In genomic region chr11:6594845-6595244, GRCm38 (mm10) we compare ENCODE assay signal across 23 mouse cellular contexts. TPM values are rescaled to one million over a fixed set of nuclear protein-coding genes. Genes with fewer than 3 reads are reported as not detected.
DNase-seq lines count a peak whose midpoint lies in the region; ATAC-seq and TF ChIP-seq lines count a peak whose summit lies in the region.
"Had no signal": no experiment of that assay in that cellular context is flagged by ENCODE, and none has a peak within 500 bp of the region (broad histone marks: within the 10 kb centered on the region; RNA-seq: fewer than 3 reads in every experiment).

No protein-coding gene starts in this region.

- H3K4me3 ChIP-seq in embryonic facial prominence, embryonic 13.5 days: no peak overlapping the region
- no peak overlapping the region for H3K4me3 ChIP-seq in embryonic facial prominence, embryonic 10.5 days
- no peak overlapping the region for H3K4me3 ChIP-seq in kidney, adult 2 months (ENCODE audit: insufficient read depth, low read depth, low read length)
- H3K4me3 ChIP-seq in kidney, embryonic 16.5 days (ENCODE audit: low read length): no peak overlapping the region
- H3K4me3 ChIP-seq in liver, embryonic 14.5 days (ENCODE audit: insufficient read depth in 1 of 2, low read depth in 2 of 2, low read length in 2 of 2): no peak overlapping the region
- H3K4me3 ChIP-seq in midbrain, embryonic 15.5 days: no peak overlapping the region
- H3K4me3 ChIP-seq: forebrain, embryonic 13.5 days; heart, embryonic 12.5 days; hindbrain, embryonic 12.5 days; neural tube, embryonic 15.5 days had no signal

- no peak overlapping the region for H3K4me2 ChIP-seq in embryonic facial prominence, embryonic 13.5 days
- no peak overlapping the region for H3K4me2 ChIP-seq in kidney, embryonic 16.5 days (replicated peaks; ENCODE audit: low read depth, low read length)
- peak overlapping the region; percentile 48 for H3K4me2 ChIP-seq in liver, embryonic 14.5 days (ENCODE audit: low read depth)
- H3K4me2 ChIP-seq in midbrain, embryonic 15.5 days: no peak overlapping the region
- H3K4me2 ChIP-seq: forebrain, embryonic 13.5 days; heart, embryonic 12.5 days; hindbrain, embryonic 12.5 days; midbrain, embryonic 11.5 days; neural tube, embryonic 15.5 days had no signal

- DNase-seq in embryonic facial prominence, embryonic 10.5 days (ENCODE audit: low spot score): no peak
- DNase-seq in kidney, adult 2 months: peak; percentile 47
- peak; percentile 64 to 67 for DNase-seq in cerebellum, postnatal 14 days
- no peak for DNase-seq in liver, embryonic 14.5 days (ENCODE audit: low read depth in 3 of 3, low spot score in 3 of 3)
- no peak for DNase-seq in testis, postnatal 14 days (ENCODE audit: low spot score)
- DNase-seq: adrenal gland, postnatal 25 days; left cerebral cortex, postnatal 4 days; lung, adult 18-20 months; lung, postnatal 4 days; thymus, postnatal 36 days had no signal

- peaks cover 21% of the 10 kb centered on the region for H3K4me1 ChIP-seq in embryonic facial prominence, embryonic 13.5 days
- peaks cover 31% of the 10 kb centered on the region for H3K4me1 ChIP-seq in embryonic facial prominence, embryonic 10.5 days
- no peaks in the 10 kb centered on the region for H3K4me1 ChIP-seq in kidney, adult 2 months (ENCODE audit: control insufficient read depth, insufficient read depth, low read length)
- 0 out of 2 replicates have a peak, but pooled peaks cover 5% of the 10 kb centered on the region for H3K4me1 ChIP-seq in kidney, embryonic 16.5 days (ENCODE audit: insufficient read depth, low read length)
- peaks cover 41 to 64% of the 10 kb centered on the region in 2 experiments for H3K4me1 ChIP-seq in liver, embryonic 14.5 days (replicated peaks; ENCODE audit: control insufficient read depth in 2 of 2, insufficient read depth in 2 of 2, low read length in 1 of 2)
- H3K4me1 ChIP-seq in midbrain, embryonic 15.5 days: peaks cover 24% of the 10 kb centered on the region

- H3K27ac ChIP-seq in embryonic facial prominence, embryonic 13.5 days: peak overlapping the region; percentile 52
- no peak overlapping the region for H3K27ac ChIP-seq in embryonic facial prominence, embryonic 10.5 days (replicated peaks)
- no peak overlapping the region for H3K27ac ChIP-seq in kidney, adult 2 months (ENCODE audit: insufficient read depth, low read depth, low read length)
- H3K27ac ChIP-seq in kidney, embryonic 16.5 days (ENCODE audit: low read length): no peak overlapping the region
- H3K27ac ChIP-seq in liver, embryonic 14.5 days: peak overlapping the region; percentile 74
- no peak overlapping the region for H3K27ac ChIP-seq in midbrain, embryonic 15.5 days
- H3K27ac ChIP-seq: forebrain, embryonic 13.5 days had no signal

- no peaks in the 10 kb centered on the region for H3K9me3 ChIP-seq in embryonic facial prominence, embryonic 13.5 days
- H3K9me3 ChIP-seq in embryonic facial prominence, embryonic 10.5 days: no peaks in the 10 kb centered on the region
- no peaks in the 10 kb centered on the region for H3K9me3 ChIP-seq in kidney, embryonic 16.5 days (ENCODE audit: low read length)
- H3K9me3 ChIP-seq in liver, embryonic 14.5 days (ENCODE audit: control insufficient read depth, low read length): no peaks in the 10 kb centered on the region
- no peaks in the 10 kb centered on the region for H3K9me3 ChIP-seq in midbrain, embryonic 15.5 days
- H3K9me3 ChIP-seq: forebrain, embryonic 13.5 days; heart, embryonic 12.5 days; hindbrain, embryonic 12.5 days; neural tube, embryonic 15.5 days had no signal

- TF ChIP-seq EP300 in liver, embryonic 14.5 days (IDR thresholded peaks at IDR 0.05; ENCODE audit: low read depth): no peak

- no peak for TF ChIP-seq CTCF in kidney, adult 2 months (conservative IDR thresholded peaks at IDR 0.05; ENCODE audit: insufficient read depth, insufficient read length, low read depth, low read length)
- no peak for TF ChIP-seq CTCF in liver, embryonic 14.5 days (IDR thresholded peaks at IDR 0.05; ENCODE audit: low read depth)

- no peak for TF ChIP-seq POLR2A in kidney, adult 2 months (IDR thresholded peaks at IDR 0.05; ENCODE audit: low read depth, low read length)

- peaks cover 91% of the 10 kb centered on the region for H3K36me3 ChIP-seq in embryonic facial prominence, embryonic 13.5 days
- peaks cover 95% of the 10 kb centered on the region for H3K36me3 ChIP-seq in embryonic facial prominence, embryonic 10.5 days (replicated peaks)
- H3K36me3 ChIP-seq in kidney, adult 2 months (ENCODE audit: control insufficient read depth, insufficient read depth, low read length): no peaks in the 10 kb centered on the region
- H3K36me3 ChIP-seq in kidney, embryonic 16.5 days (ENCODE audit: insufficient read depth, low read length): peaks cover 64% of the 10 kb centered on the region
- peaks cover 15% of the 10 kb centered on the region for H3K36me3 ChIP-seq in liver, embryonic 14.5 days (replicated peaks; ENCODE audit: control insufficient read depth, insufficient read depth, low read depth)
- H3K36me3 ChIP-seq in midbrain, embryonic 15.5 days (replicated peaks): peaks cover 8% of the 10 kb centered on the region

- no peak overlapping the region for H3K9ac ChIP-seq in embryonic facial prominence, embryonic 13.5 days
- no peak overlapping the region for H3K9ac ChIP-seq in kidney, embryonic 16.5 days (replicated peaks; ENCODE audit: low read length)
- H3K9ac ChIP-seq in liver, embryonic 14.5 days (replicated peaks): peak overlapping the region; percentile 48
- H3K9ac ChIP-seq in midbrain, embryonic 15.5 days: no peak overlapping the region
- H3K9ac ChIP-seq: forebrain, embryonic 13.5 days; heart, embryonic 12.5 days; hindbrain, embryonic 12.5 days; neural tube, embryonic 15.5 days had no signal

- no peaks in the 10 kb centered on the region for H3K27me3 ChIP-seq in embryonic facial prominence, embryonic 13.5 days
- no peaks in the 10 kb centered on the region for H3K27me3 ChIP-seq in embryonic facial prominence, embryonic 10.5 days (replicated peaks; ENCODE audit: low read depth, poor library complexity, severe bottlenecking)
- H3K27me3 ChIP-seq in kidney, adult 2 months (replicated peaks; ENCODE audit: control insufficient read depth, insufficient read depth, low read length): no peaks in the 10 kb centered on the region
- no peaks in the 10 kb centered on the region for H3K27me3 ChIP-seq in kidney, embryonic 16.5 days (ENCODE audit: insufficient read depth, low read length)
- H3K27me3 ChIP-seq in liver, embryonic 14.5 days (ENCODE audit: control insufficient read depth, insufficient read depth, low read length): no peaks in the 10 kb centered on the region
- no peaks in the 10 kb centered on the region for H3K27me3 ChIP-seq in midbrain, embryonic 15.5 days (replicated peaks)
- H3K27me3 ChIP-seq: forebrain, embryonic 13.5 days; hindbrain, embryonic 12.5 days; neural tube, embryonic 15.5 days; Patski had no signal

- WGBS in embryonic facial prominence, embryonic 13.5 days: 62% methylated on average over 6 of the region's 6 CpGs
- WGBS in embryonic facial prominence, embryonic 10.5 days: 93% methylated on average over 6 of the region's 6 CpGs
- WGBS in kidney, adult 2 months: 74% methylated on average over 6 of the region's 6 CpGs
- 78% methylated on average over 6 of the region's 6 CpGs for WGBS in kidney, embryonic 16.5 days
- 67% methylated on average over 6 of the region's 6 CpGs for WGBS in liver, embryonic 14.5 days (ENCODE audit: insufficient replicate concordance)
- 86% methylated on average over 6 of the region's 6 CpGs for WGBS in midbrain, embryonic 15.5 days

- ATAC-seq in embryonic facial prominence, embryonic 13.5 days (ENCODE audit: insufficient number of reproducible peaks, insufficient read depth, low FRiP score, low TSS enrichment, low read depth): no peak
- ATAC-seq in kidney, embryonic 16.5 days (ENCODE audit: low FRiP score, low TSS enrichment): no peak
- ATAC-seq in liver, embryonic 14.5 days (ENCODE audit: insufficient read depth): no peak
- ATAC-seq in midbrain, embryonic 15.5 days (replicated peaks): no peak
- ATAC-seq: activated CD4-positive, CD25-positive, alpha-beta regulatory T cell, adult 4 months; forebrain, embryonic 13.5 days; intestine, embryonic 16.5 days; Patski had no signal

RNA-seq across cellular contexts. Expression of gene Nacad, which starts 11.0 kb away (rescaled TPM):
- polyA plus RNA-seq in embryonic facial prominence, embryonic 13.5 days (2015; fragmentation: Nextera tagmentation; extraction: Ambion mirVana): 2.9 and 3.4 TPM in 2 replicates
- polyA plus RNA-seq in embryonic facial prominence, embryonic 10.5 days (2016; fragmentation: Nextera tagmentation; extraction: Ambion mirVana): 9.8 and 10.5 TPM in 2 replicates
- polyA plus RNA-seq in kidney, adult 2 months (2012; rRNA removed): 2.2 and 2.7 TPM in 2 replicates
- 1.9 and 2.0 TPM in 2 replicates for polyA plus RNA-seq in kidney, embryonic 16.5 days (2015; fragmentation: Nextera tagmentation; extraction: Ambion mirVana)
- polyA plus RNA-seq in liver, embryonic 14.5 days (2012; rRNA removed): 2.3 and 4.0 TPM in 2 replicates
- polyA plus RNA-seq in liver, embryonic 14.5 days (2014; fragmentation: Nextera tagmentation; extraction: Ambion mirVana): 6.2 and 6.4 TPM in 2 replicates
- 103 and 106 TPM in 2 replicates for polyA plus RNA-seq in midbrain, embryonic 15.5 days (2015; fragmentation: Nextera tagmentation; extraction: Ambion mirVana)
- polyA plus RNA-seq: activated CD4-positive, CD25-positive, alpha-beta regulatory T cell, adult 4 months had no signal

RNA-seq across cellular contexts. Expression of gene Tbrg4, which starts 31.0 kb away (rescaled TPM):
- polyA plus RNA-seq in embryonic facial prominence, embryonic 13.5 days (2015; fragmentation: Nextera tagmentation; extraction: Ambion mirVana): 33.6 and 38.5 TPM in 2 replicates
- 66.9 and 74.2 TPM in 2 replicates for polyA plus RNA-seq in embryonic facial prominence, embryonic 10.5 days (2016; fragmentation: Nextera tagmentation; extraction: Ambion mirVana)
- polyA plus RNA-seq in kidney, adult 2 months (2012; rRNA removed): 73.9 and 85.3 TPM in 2 replicates
- polyA plus RNA-seq in kidney, embryonic 16.5 days (2015; fragmentation: Nextera tagmentation; extraction: Ambion mirVana): 45.6 and 49.1 TPM in 2 replicates
- polyA plus RNA-seq in liver, embryonic 14.5 days (2012; rRNA removed): 55.1 and 63.6 TPM in 2 replicates
- 27.7 and 30.4 TPM in 2 replicates for polyA plus RNA-seq in liver, embryonic 14.5 days (2014; fragmentation: Nextera tagmentation; extraction: Ambion mirVana)
- polyA plus RNA-seq in midbrain, embryonic 15.5 days (2015; fragmentation: Nextera tagmentation; extraction: Ambion mirVana): 33.3 TPM in 2 replicates

RNA-seq across cellular contexts. Expression of gene Wap, which starts 43.6 kb away (rescaled TPM):
- polyA plus RNA-seq in embryonic facial prominence, embryonic 13.5 days (2015; fragmentation: Nextera tagmentation; extraction: Ambion mirVana): not detected in 2 replicates
- not detected in 2 replicates for polyA plus RNA-seq in embryonic facial prominence, embryonic 10.5 days (2016; fragmentation: Nextera tagmentation; extraction: Ambion mirVana)
- polyA plus RNA-seq in kidney, adult 2 months (2012; rRNA removed): not detected in 2 replicates
- polyA plus RNA-seq in kidney, embryonic 16.5 days (2015; fragmentation: Nextera tagmentation; extraction: Ambion mirVana): not detected in 2 replicates
- not detected in 2 replicates for polyA plus RNA-seq in liver, embryonic 14.5 days (2012; rRNA removed)
- not detected in 2 replicates for polyA plus RNA-seq in liver, embryonic 14.5 days (2014; fragmentation: Nextera tagmentation; extraction: Ambion mirVana)
- not detected in 2 replicates for polyA plus RNA-seq in midbrain, embryonic 15.5 days (2015; fragmentation: Nextera tagmentation; extraction: Ambion mirVana)
- polyA plus RNA-seq: activated CD4-positive, CD25-positive, alpha-beta regulatory T cell, adult 4 months; C2C12; forebrain, embryonic 13.5 days; heart, embryonic 12.5 days; hindbrain, embryonic 12.5 days; intestine, embryonic 16.5 days; midbrain, embryonic 11.5 days; neural tube, embryonic 15.5 days; Patski; testis, adult 2 months had no signal

RNA-seq across cellular contexts. Expression of gene Ccm2, which starts 48.2 kb away (rescaled TPM):
- 79.5 and 80.2 TPM in 2 replicates for polyA plus RNA-seq in embryonic facial prominence, embryonic 13.5 days (2015; fragmentation: Nextera tagmentation; extraction: Ambion mirVana)
- 109 and 114 TPM in 2 replicates for polyA plus RNA-seq in embryonic facial prominence, embryonic 10.5 days (2016; fragmentation: Nextera tagmentation; extraction: Ambion mirVana)
- polyA plus RNA-seq in kidney, adult 2 months (2012; rRNA removed): 56.1 and 60.8 TPM in 2 replicates
- 90.5 and 93.3 TPM in 2 replicates for polyA plus RNA-seq in kidney, embryonic 16.5 days (2015; fragmentation: Nextera tagmentation; extraction: Ambion mirVana)
- polyA plus RNA-seq in liver, embryonic 14.5 days (2012; rRNA removed): 33.1 and 36.8 TPM in 2 replicates
- polyA plus RNA-seq in liver, embryonic 14.5 days (2014; fragmentation: Nextera tagmentation; extraction: Ambion mirVana): 39.0 and 39.4 TPM in 2 replicates
- polyA plus RNA-seq in midbrain, embryonic 15.5 days (2015; fragmentation: Nextera tagmentation; extraction: Ambion mirVana): 90.5 and 96.6 TPM in 2 replicates

Comparison
In these comparisons a context has a peak if more than half of its experiments do, and no peak if none do; other contexts are left out.
1. H3K27ac ChIP-seq: peak in embryonic facial prominence, embryonic 13.5 days (single experiment) and liver, embryonic 14.5 days (single experiment); none in embryonic facial prominence, embryonic 10.5 days (single experiment), kidney, adult 2 months (single experiment), kidney, embryonic 16.5 days (single experiment) and midbrain, embryonic 15.5 days (single experiment).
2. DNase-seq: peak in kidney, adult 2 months (single experiment) and cerebellum, postnatal 14 days (2 of 2); none in embryonic facial prominence, embryonic 10.5 days (single experiment), liver, embryonic 14.5 days (0 of 3) and testis, postnatal 14 days (single experiment).